Mouse (Mus musculus) intestine, embryonic 15.5 days (tissue): ENCODE data around the gene Mto1. TPM values are rescaled to one million over a fixed set of nuclear protein-coding genes. Genes with fewer than 3 reads are reported as not detected.

Experiments used
- ATAC-seq: fragments of 200-750 bp; cut with Nextera tagmentation; 2 replicates; pipeline ENCODE4 v1.8.0; 2017; ENCODE audit warnings: moderate TSS enrichment, moderate library complexity
- H3K27ac ChIP-seq: fragments of 300-500 bp; sonication (generic); 2 replicates; pipeline ENCODE4 v1.5.1; 2015; ENCODE audit warnings: mild to moderate bottlenecking, inconsistent platforms
- H3K27me3 ChIP-seq: fragments of 300-500 bp; sonication (generic); replicated peaks from 2 replicates; pipeline ENCODE4 v1.6.1; 2015; ENCODE audit warnings: inconsistent platforms
- H3K36me3 ChIP-seq: fragments of 300-500 bp; sonication (generic); 2 replicates; pipeline ENCODE4 v1.6.1; 2015; ENCODE audit warnings: inconsistent platforms
- H3K4me1 ChIP-seq: fragments of 300-500 bp; sonication (generic); replicated peaks from 2 replicates; pipeline ENCODE4 v1.6.1; 2015; ENCODE audit warnings: inconsistent platforms
- H3K4me2 ChIP-seq: fragments of 300-500 bp; sonication (generic); replicated peaks from 2 replicates; pipeline ENCODE4 v1.6.1; 2015; ENCODE audit warnings: mild to moderate bottlenecking, inconsistent platforms
- H3K4me3 ChIP-seq: fragments of 300-500 bp; sonication (generic); replicated peaks from 2 replicates; pipeline ENCODE4 v1.5.1; 2015; ENCODE audit warnings: inconsistent platforms
- H3K9ac ChIP-seq: fragments of 300-500 bp; sonication (generic); 2 replicates; pipeline ENCODE4 v1.6.1; 2015; ENCODE audit warnings: inconsistent platforms
- H3K9me3 ChIP-seq: fragments of 300-500 bp; sonication (generic); 2 replicates; pipeline ENCODE4 v1.6.1; 2016; ENCODE audit warnings: inconsistent platforms
- WGBS: fragments of 180-500 bp; shearing (Covaris S2); methylation state at CpG from one replicate; pipeline ENCODE4 v1.1.7; 2015; 5-methylcytosine and 5-hydroxymethylcytosine counted together
- polyA plus RNA-seq: library from polyadenylated mRNA; unstranded; fragments of >200 nt; fragmentation: Nextera tagmentation; extraction: Ambion mirVana; gene quantifications from 2 replicates; pipeline ENCODE4 v1.2.1, GENCODE M21; 2015

The Mto1 gene
- 24.2 and 24.6 TPM in 2 replicates for polyA plus RNA-seq

DNA sequence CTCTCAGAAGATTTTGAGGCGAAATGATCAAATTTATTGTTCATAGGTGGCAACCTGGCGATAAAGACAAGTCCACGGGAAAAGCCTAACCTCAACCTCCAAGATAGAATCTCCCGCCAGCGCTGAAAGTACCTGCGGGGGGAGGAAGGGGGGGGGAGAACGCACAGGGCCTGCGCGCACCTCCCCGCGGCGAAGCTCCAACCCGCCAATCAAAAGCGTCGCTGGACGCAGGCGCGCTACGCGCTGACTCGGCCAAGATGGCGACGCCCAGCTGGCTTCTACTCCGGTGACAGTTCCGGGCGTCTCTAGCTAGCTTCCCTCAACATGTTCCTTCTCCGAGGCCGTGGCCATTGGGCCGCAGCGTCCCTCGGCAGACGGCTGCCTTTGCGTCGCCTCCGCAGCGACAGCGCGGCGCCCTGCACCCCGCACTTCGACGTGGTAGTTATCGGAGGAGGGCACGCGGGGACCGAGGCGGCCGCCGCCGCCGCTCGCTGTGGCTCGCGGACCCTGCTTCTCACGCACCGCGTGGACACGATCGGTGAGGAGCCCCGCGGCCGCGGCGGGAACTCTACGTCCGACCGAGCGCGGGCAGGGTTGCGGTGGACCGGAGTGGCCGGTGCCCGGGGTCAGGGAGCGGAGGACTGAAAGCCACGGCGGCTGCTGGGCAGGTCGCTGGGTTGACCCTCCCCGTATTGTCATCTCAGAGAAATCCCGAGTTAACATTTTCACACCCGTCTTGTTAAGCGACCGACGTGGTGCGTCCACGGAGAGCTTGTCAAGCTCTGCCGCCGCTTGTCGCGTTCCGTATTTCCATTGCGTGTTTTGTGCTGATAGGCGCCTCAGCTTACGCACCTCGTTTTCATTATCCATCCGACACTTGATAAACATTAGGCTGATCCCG is at the start of gene Mto1, which contains the start of gene Gm17324:
Gene Mto1 (plus strand): TSS at position 236 of the 901 bp plus-strand sequence.
Gene Gm17324 (minus strand): TSS at position 814 of the 901 bp plus-strand sequence.
- Histone ChIP-seq H3K9me3 (no peaks in the 10 kb centered on the region), H3K4me1 (peaks cover 5% of the 10 kb centered on the region; the same call in 1 of the 2 replicates), H3K9ac (peak within 1 kb of the TSS; percentile 93), H3K4me3 (peak within 1 kb of the TSS; percentile 96), H3K27me3 (peaks cover 5% of the 10 kb centered on the region), H3K4me2 (peak within 1 kb of the TSS; percentile 66), H3K36me3 (peaks cover 7% of the 10 kb centered on the region), H3K27ac (peak within 1 kb of the TSS; percentile 92)
- ATAC-seq: peak; percentile 96
- under 1% methylated on average over 96 of the region's 96 CpGs for WGBS

DNA sequence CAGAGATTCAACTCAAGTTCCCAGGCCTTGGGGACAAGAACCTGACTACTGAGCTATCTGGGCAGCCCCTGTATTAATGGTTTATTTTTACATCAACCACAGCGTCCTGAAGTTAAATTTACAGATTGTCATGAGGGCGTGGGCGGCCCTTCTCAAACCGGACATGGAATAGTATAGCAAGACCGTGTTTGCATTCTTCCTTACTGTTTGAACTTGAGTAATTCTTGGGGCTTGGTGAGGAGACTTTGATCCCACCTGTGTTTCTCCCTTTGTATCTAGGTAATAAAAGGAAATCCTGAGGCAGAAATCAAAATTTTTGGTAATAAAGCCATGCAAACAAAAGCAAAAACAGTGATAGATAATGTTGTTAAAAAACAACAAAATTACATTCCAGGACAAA is 47.4 kb upstream of the Mto1 start:
- Histone ChIP-seq H3K36me3 (no peaks in the 10 kb centered on the region), H3K4me1 (peaks cover 6% of the 10 kb centered on the region), H3K9me3 (no peaks in the 10 kb centered on the region), H3K4me2 (no peak overlapping the region), H3K27me3 (peaks cover 14% of the 10 kb centered on the region), H3K9ac (no peak overlapping the region), H3K4me3 (no peak overlapping the region), H3K27ac (no peak overlapping the region)
- WGBS: 58% methylated on average over 5 of the region's 5 CpGs
- ATAC-seq: 0 out of 2 replicates have a peak, but pooled peaks have one; percentile 52

DNA sequence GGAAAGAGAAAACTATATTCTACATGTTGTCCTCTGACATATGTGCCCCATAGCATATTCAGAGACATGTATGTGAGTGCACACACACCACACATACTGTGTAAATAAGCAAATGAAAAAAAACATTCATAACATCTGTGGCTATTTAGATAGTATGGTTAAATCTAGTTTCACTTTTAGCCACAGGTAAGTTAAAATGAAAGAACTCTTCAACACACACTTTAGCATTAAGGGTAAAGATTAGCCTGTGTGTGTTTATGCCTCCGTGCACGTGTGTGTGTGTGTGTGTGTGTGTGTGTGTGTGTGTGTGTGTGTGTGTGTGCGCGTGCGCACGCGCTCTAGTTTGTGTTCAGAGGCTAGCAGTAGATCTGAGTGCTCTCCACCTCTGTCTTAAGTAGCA is 46.4 kb upstream of the Mto1 start:
- Histone ChIP-seq H3K36me3 (no peaks in the 10 kb centered on the region), H3K4me3 (no peak overlapping the region), H3K4me2 (no peak overlapping the region), H3K9me3 (no peaks in the 10 kb centered on the region), H3K27me3 (peaks cover 4% of the 10 kb centered on the region; the same call in 1 of the 2 replicates), H3K4me1 (no peaks in the 10 kb centered on the region), H3K9ac (no peak overlapping the region), H3K27ac (no peak overlapping the region)
- WGBS: 83% methylated on average over 7 of the region's 7 CpGs
- ATAC-seq: no peak

DNA sequence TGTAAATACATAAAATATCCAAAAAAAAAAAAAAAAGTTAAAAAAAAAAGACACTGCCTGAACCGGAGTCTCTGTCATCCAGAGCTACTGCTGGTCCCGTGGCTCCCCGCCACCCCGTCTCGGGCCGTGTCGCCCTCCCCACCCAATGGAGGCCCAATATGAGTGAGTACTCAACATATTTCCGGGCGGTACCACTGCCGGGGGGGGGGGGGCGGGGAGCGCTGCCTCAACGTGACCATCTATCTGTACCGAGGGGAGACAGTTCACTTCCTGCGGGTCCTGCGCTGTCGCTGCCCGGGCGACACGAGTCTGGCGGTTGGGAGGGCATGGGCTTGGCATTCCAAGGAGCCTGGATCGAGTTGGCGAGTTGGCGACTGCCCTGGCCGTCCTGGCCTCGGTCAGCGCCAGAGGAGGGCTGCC is 20.6 kb upstream of the Mto1 start:
- 0 out of 2 replicates have a peak, but pooled peaks cover 3% of the 10 kb centered on the region for H3K4me1 ChIP-seq
- no peaks in the 10 kb centered on the region for H3K9me3 ChIP-seq
- no peak overlapping the region for H3K27ac ChIP-seq
- H3K4me2 ChIP-seq: peak overlapping the region; percentile 72
- no peaks in the 10 kb centered on the region for H3K27me3 ChIP-seq
- H3K36me3 ChIP-seq: peaks cover 3% of the 10 kb centered on the region; the same call in 1 of the 2 replicates
- peak overlapping the region; percentile 13; the same call in 1 of the 2 replicates for H3K9ac ChIP-seq
- WGBS: 22% methylated on average over 27 of the region's 27 CpGs
- H3K4me3 ChIP-seq: peak overlapping the region; percentile 23
- ATAC-seq: peak; percentile 23; the same call in 1 of the 2 replicates

DNA sequence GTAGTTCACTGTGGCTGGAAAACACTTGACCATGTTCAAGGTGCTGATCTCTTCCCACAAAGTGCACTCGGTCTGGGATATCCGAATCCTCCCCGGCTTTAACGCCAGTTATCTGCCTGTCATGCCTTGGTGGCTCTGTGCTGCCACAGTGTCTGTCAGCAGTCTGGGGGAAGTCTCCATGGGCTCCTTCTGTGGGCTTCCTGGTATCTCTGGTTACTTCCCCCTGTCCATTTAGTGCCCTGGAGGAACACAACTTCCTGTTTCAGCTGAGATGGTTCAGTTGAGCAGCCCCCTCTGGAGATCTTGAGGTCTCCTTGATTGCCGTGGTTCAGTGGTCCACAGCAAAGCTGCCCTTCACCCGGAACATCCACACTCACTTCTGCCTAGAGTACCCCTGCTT is 19.8 kb upstream of the Mto1 start:
- 81% methylated on average over 6 of the region's 6 CpGs for whole genome bisulfite sequencing
- H3K4me1 ChIP-seq: 0 out of 2 replicates have a peak, but pooled peaks cover 3% of the 10 kb centered on the region
- peaks cover 4% of the 10 kb centered on the region; the same call in 1 of the 2 replicates for H3K36me3 ChIP-seq
- no peak for ATAC-seq
- no peak overlapping the region for H3K4me2 ChIP-seq
- H3K4me3 ChIP-seq: no peak overlapping the region
- no peaks in the 10 kb centered on the region for H3K9me3 ChIP-seq
- H3K27ac ChIP-seq: no peak overlapping the region
- H3K27me3 ChIP-seq: no peaks in the 10 kb centered on the region
- H3K9ac ChIP-seq: no peak overlapping the region

DNA sequence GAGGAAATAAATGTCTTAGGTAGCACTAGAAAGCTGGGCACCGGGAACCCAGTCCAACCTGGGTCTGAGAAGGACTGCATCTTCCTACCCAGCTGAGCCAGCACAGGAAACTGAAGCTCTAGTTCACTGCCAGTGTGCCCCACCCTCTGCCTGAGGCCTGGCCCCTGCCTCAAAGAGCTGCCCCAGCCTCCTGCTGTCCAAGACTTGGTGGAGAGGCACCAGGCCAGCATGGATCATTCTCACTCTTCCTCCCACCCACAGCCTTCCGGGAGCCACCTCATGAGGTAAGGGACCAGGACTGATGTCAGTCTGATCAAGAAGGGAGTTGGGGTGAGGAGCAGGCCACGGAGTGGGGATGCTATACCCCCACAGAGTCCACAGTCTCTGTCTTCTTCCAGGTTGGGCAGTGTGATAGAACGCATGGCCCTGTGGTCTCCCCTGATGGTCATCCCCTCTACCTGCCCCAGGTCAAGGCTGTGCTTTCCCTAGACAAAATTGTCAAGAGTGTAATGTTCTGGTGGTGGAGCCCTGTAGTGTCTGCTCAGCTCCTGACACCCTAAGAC is 19.1 kb upstream of the Mto1 start:
- no peak overlapping the region for H3K4me2 ChIP-seq
- 0 out of 2 replicates have a peak, but pooled peaks cover 3% of the 10 kb centered on the region for H3K4me1 ChIP-seq
- H3K9ac ChIP-seq: no peak overlapping the region
- ATAC-seq: no peak
- 84% methylated on average over 4 of the region's 4 CpGs for WGBS
- no peaks in the 10 kb centered on the region for H3K9me3 ChIP-seq
- H3K36me3 ChIP-seq: peaks cover 4% of the 10 kb centered on the region; the same call in 1 of the 2 replicates
- no peaks in the 10 kb centered on the region for H3K27me3 ChIP-seq
- no peak overlapping the region for H3K4me3 ChIP-seq
- H3K27ac ChIP-seq: no peak overlapping the region

DNA sequence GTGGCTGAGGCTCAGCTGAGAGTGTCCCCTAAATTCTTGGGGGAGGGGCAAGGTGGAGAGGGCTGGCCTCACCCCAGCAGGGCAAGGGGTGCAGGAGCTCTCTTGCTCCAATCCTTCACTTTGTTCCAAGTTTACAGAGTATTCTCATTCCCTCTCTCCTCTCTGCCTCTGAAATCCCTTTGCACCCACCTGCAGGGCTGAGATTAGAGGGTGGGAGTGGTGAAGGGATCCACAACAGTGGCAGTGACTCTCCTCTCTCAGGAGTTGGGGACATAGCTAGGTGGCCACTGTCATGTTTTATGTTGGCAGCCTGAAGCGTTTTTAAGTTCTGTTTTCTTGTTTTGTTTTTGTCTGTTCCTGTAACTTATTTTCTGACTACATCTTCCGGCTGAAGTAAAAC is 18.5 kb upstream of the Mto1 start:
- no peak overlapping the region for H3K4me3 ChIP-seq
- no peak overlapping the region for H3K4me2 ChIP-seq
- no peaks in the 10 kb centered on the region for H3K9me3 ChIP-seq
- H3K27me3 ChIP-seq: no peaks in the 10 kb centered on the region
- H3K27ac ChIP-seq: no peak overlapping the region
- 65% methylated on average over 2 of the region's 2 CpGs for WGBS
- H3K4me1 ChIP-seq: 0 out of 2 replicates have a peak, but pooled peaks cover 3% of the 10 kb centered on the region
- ATAC-seq: no peak
- H3K36me3 ChIP-seq: peaks cover 4% of the 10 kb centered on the region; the same call in 1 of the 2 replicates
- H3K9ac ChIP-seq: no peak overlapping the region

DNA sequence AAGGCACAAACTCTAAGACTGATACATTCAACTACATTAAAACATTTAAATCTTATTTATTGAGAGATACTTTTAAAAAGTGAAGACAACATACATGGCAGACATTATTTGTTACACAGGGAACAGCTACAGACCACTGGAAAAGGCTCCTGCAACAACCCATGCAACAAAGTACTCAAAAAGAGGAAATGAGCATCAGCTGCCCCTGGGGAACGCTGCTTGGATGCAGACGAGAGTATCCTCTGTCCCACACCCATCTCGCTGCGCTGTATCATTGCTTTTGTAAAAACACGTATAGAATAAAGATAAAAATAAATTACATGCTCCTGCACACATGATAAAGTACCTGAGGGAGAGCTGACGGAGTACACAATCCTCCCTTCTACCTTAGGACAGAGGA is 17.5 kb upstream of the Mto1 start:
- H3K9ac ChIP-seq: no peak overlapping the region
- ATAC-seq: no peak
- no peaks in the 10 kb centered on the region for H3K9me3 ChIP-seq
- no peaks in the 10 kb centered on the region for H3K27me3 ChIP-seq
- H3K36me3 ChIP-seq: peaks cover 4% of the 10 kb centered on the region; the same call in 1 of the 2 replicates
- no peak overlapping the region for H3K27ac ChIP-seq
- no peak overlapping the region for H3K4me2 ChIP-seq
- 68% methylated on average over 6 of the region's 6 CpGs for WGBS
- 0 out of 2 replicates have a peak, but pooled peaks cover 3% of the 10 kb centered on the region for H3K4me1 ChIP-seq
- no peak overlapping the region for H3K4me3 ChIP-seq

DNA sequence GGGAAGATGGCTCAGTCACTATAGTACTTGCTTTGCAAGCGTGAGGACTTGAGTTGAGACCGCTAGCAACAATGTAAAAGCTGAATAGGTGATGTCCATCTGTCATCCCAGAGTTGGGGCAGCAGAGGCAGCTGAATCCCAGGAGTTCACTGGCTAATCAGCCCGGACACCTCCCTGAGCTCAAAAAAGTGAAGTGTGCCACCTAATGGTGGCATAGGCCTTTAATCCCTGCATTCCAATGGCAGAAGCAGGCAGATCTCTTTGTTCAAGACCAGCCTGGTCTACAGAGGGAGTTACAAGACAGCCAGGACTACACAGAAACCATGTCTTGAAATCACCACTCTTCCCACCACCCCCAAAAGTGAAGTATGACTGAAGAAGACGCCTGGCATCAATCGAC is 15.5 kb upstream of the Mto1 start:
- no peak overlapping the region for H3K4me2 ChIP-seq
- no peaks in the 10 kb centered on the region for H3K27me3 ChIP-seq
- H3K9ac ChIP-seq: no peak overlapping the region
- ATAC-seq: no peak
- H3K4me3 ChIP-seq: no peak overlapping the region
- H3K36me3 ChIP-seq: peaks cover 4% of the 10 kb centered on the region; the same call in 1 of the 2 replicates
- 89% methylated on average over 5 of the region's 5 CpGs for WGBS
- no peak overlapping the region for H3K27ac ChIP-seq
- 0 out of 2 replicates have a peak, but pooled peaks cover 3% of the 10 kb centered on the region for H3K4me1 ChIP-seq
- H3K9me3 ChIP-seq: no peaks in the 10 kb centered on the region

DNA sequence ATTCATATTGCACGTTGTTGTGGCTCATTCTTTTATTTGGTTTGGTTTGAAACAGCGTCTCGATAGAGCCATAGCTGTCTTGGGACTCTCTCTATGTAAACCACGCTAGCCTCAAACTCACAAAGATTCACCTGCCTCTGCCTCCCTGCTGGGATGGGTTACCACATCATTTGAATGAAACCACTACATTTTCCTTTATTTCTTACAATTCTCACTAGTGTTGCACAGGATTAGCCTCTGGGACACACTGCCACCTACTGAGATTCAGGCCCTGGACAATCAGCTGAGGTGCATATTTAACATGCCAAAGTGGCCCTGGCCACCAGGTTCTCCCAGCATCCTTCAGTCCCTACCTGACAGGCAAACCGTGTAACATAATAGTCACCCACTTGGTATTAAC is 8.6 kb upstream of the Mto1 start:
- H3K4me2 ChIP-seq: no peak overlapping the region
- H3K4me3 ChIP-seq: no peak overlapping the region
- H3K4me1 ChIP-seq: no peaks in the 10 kb centered on the region; the same call in 1 of the 2 replicates
- H3K27me3 ChIP-seq: peaks cover 16% of the 10 kb centered on the region
- H3K36me3 ChIP-seq: no peaks in the 10 kb centered on the region
- no peak overlapping the region for H3K27ac ChIP-seq
- no peak overlapping the region for H3K9ac ChIP-seq
- 72% methylated on average over 5 of the region's 5 CpGs for WGBS
- H3K9me3 ChIP-seq: no peaks in the 10 kb centered on the region
- ATAC-seq: no peak

DNA sequence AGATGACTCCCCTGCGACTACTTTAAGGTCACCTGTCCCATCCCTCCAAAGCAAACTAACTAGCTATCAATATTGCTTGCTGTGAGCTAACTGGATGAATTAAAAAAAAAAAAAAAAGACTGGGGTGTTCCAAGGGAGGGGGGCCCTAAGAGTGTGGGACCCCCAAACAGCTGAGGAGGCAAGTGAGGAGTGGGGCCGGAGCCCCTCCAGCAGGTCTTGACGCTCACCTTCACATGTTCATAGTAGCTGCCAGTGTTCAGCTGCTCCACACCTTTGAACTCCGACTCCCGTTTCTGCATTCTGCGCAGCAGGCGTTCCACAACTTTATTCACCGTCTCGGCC is 5.8 kb upstream of the Mto1 start:
- Histone ChIP-seq H3K9ac (peak overlapping the region; percentile 59), H3K27ac (no peak overlapping the region), H3K4me2 (peak overlapping the region; percentile 95), H3K27me3 (peaks cover 17% of the 10 kb centered on the region), H3K4me1 (no peaks in the 10 kb centered on the region; the same call in 1 of the 2 replicates), H3K36me3 (no peaks in the 10 kb centered on the region), H3K9me3 (no peaks in the 10 kb centered on the region), H3K4me3 (peak overlapping the region; percentile 53)
- ATAC-seq: peak; percentile 62
- WGBS: 5% methylated on average over 9 of the region's 9 CpGs
